Mouse (Mus musculus): ENCODE measurements around the gene Smim26. TPM values are rescaled to one million over a fixed set of nuclear protein-coding genes. Genes with fewer than 3 reads are reported as not detected.

Smim26 gene
- polyA plus RNA-seq, 1 experiment from 2014 or later = 77.1 TPM

Small RNA genes lying within 50 kb of the gene (microRNA-seq; reads per million reads assigned to microRNA genes)
- gene Gm24823 = not detected

Other genes starting within 250 kb of the Smim26 start
- 22.4 and 23.3 TPM in 2 replicates for gene Kat14, start 225.1 kb upstream of the Smim26 start, polyA plus RNA-seq (2014; fragmentation: Nextera tagmentation; extraction: Ambion mirVana)
- gene Pet117, start 225.1 kb upstream of the Smim26 start, polyA plus RNA-seq (2014; fragmentation: Nextera tagmentation; extraction: Ambion mirVana) = 0.53 and 3.0 TPM in 2 replicates
- 19.5 and 23.7 TPM in 2 replicates for gene Dzank1, start 66.6 kb upstream of the Smim26 start, polyA plus RNA-seq (2014; fragmentation: Nextera tagmentation; extraction: Ambion mirVana)
- 26.4 and 28.3 TPM in 2 replicates for gene Polr3f, start 66.3 kb upstream of the Smim26 start, polyA plus RNA-seq (2014; fragmentation: Nextera tagmentation; extraction: Ambion mirVana)
- gene Rbbp9, start 43.2 kb upstream of the Smim26 start, polyA plus RNA-seq (2014; fragmentation: Nextera tagmentation; extraction: Ambion mirVana) = 55.1 and 58.6 TPM in 2 replicates
- gene Sec23b, start 37.8 kb upstream of the Smim26 start, polyA plus RNA-seq (2014; fragmentation: Nextera tagmentation; extraction: Ambion mirVana) = 64.3 and 69.5 TPM in 2 replicates
- gene Dtd1, start 5.8 kb downstream of the Smim26 start, polyA plus RNA-seq (2014; fragmentation: Nextera tagmentation; extraction: Ambion mirVana) = 120 and 128 TPM in 2 replicates
- not detected in 2 replicates for gene Scp2d1, start 229.6 kb downstream of the Smim26 start, polyA plus RNA-seq (2014; fragmentation: Nextera tagmentation; extraction: Ambion mirVana)